Mouse (Mus musculus) heart, postnatal 10 days (tissue): Measurements from ENCODE around the gene Gm17402. TPM values are rescaled to one million over a fixed set of nuclear protein-coding genes. Genes with fewer than 3 reads are reported as not detected.

Experiments
- DNase-seq, 2 experiments: peaks; one replicate each; pipeline ENCODE4 v3.0.0; 2021
- intact Hi-C: fragments of 180-260 bp; cut with DNase I; formaldehyde crosslinking; loops from one replicate; pipeline ENCODE4 v1.15.1; 2025
- total RNA-seq, 2 experiments: library from RNA; stranded (reverse); gene quantifications; 2 replicates each; pipeline ENCODE4 v1.2.3; 2021

The Gm17402 gene
- not detected for total RNA-seq

DNA sequence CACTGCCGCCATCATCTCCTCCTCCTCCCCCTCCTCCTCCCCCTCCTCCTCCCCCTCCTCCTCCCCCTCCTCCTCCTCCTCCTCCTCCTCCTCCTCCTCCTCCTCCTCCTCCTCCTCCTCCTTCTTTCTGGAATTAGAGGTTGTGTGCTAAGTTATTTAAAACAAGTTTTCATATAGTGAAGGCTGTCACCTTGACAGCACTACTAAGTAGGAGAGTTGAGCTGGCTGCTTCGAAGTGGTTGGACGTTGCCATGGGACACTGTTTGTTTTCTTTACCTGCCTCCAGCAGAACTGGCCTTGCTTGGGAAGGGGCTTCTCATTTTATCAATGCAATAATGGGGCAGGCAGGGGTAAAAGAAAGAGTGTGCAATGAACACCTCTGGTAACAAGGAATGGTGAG, at the start of gene Gm17402:
Gene Gm17402, minus strand, starts transcription at position 101 of the 400 bp plus-strand sequence.
- intact Hi-C loops, result no loop called here
- peak in 1 of 2 experiments; percentile 31 for DNase-seq

DNA sequence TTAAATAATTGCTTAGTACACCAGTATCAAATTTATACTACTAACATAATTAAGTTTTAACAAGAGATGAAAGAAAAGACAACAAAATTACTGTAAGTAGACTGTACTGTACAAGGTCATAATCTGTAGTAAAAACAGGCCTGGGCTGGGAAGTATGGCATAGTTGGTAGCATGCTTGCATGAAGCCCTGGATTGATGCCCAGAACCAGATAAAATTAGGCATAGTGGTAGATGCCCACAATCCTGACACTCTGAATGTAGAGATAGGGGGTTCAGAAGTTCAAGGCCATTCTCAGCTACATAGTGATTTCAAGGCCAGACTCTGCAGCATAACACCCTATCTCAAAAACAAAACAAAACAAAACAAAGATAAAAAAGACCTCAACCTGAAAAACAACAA, 3.3 kb upstream of the Gm17402 start:
- intact Hi-C loops, result no loop called here
- peak; percentile 59 to 66 for DNase-seq

DNA sequence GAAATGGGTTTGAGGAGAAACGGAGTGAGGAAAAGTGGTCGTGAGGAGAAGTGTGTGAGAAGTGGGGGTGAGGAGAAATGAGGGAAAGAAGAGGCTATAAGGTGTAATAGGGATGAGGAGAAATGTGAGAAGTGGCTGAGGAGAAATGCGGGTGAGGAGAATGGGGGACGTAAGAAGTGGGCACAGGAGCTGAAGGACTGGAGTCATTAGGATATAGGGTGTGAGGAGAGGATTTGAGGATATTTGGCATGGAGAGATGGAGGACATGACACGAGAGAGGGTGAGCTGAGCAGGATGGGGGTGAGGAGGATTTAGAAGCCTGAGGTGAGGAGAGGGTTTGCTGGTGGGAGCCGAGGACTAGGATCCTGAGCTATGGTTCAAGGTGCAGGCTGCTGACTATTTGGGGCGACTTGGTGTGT, 594 bp downstream of the Gm17402 start:
- no peak for DNase-seq
- intact Hi-C loops, result loop anchor here (5.0 kb wide), 1 partner anchor 208 kb away; the partner anchor contains the start of gene Mfsd1

DNA sequence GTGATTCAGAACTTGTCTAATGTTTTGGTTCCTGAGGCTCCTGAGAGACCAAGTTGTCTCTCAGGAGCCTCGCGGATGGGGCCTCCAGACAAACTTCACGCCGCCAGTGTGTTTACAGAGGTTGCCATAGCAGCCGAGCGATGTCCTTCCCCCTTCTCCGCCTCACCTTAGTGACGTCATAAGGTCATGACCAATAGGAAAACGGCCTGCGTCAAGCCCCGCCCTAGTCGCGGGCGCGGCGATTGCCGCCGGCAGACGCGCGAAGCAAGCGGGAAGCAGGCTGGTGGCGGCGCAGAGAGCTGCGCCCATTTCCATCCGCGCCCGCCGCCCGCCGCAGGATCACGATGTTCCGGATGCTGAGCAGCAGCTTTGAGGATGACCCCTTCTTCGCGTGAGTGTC, 1.1 kb downstream of the Gm17402 start, which contains the start of gene Mlf1:
Gene Mlf1, plus strand, starts transcription at position 226 of the 400 bp plus-strand sequence.
- peak; percentile 95 to 96 for DNase-seq
- intact Hi-C loops, result loop anchor here (5.0 kb wide), 1 partner anchor 208 kb away; the partner anchor contains the start of gene Mfsd1

DNA sequence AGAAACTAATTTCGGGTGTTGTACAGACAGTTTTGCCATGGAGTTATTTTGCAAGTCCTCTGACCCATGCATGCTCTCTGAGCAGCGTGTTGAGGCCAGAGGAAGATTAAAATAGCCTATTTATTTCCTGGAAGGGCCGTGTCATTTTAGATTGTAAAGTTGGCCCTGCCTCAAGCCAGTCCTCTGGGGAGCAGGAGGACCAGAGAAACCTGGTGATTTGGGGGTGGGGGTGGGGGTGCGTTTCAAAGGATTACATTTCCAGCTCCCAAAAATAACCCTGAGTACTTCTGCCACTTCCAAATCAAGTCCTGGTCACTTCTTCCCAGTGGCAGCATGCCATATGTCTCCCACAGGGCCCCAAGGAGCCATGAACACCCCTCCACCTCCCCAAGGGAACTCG, 2.2 kb downstream of the Gm17402 start:
- intact Hi-C loops, result loop anchor here (5.0 kb wide), 1 partner anchor 210 kb away; the partner anchor contains the start of gene Mfsd1
- peak; percentile 68 to 71 for DNase-seq

DNA sequence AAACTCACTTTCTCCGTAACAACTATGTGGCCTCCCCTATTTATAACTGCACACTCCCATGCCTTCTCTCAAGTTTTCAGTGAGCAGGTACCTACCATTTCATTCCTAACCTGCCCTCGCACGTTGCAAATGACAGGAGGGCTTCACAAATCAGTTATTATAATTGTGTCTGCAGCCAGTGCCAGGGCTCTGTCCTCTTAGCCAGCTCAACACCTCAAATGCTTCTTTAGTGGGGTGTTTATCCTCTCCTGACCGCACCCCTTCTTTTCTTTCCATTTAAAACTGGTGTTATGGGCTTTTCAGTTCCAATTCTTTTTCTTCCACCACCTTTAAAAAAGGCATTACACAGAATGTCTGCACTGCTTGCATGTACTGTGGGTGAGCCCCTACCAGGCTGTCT, 2.8 kb downstream of the Gm17402 start:
- DNase-seq, result peak in 1 of 2 experiments; percentile 25
- intact Hi-C loops, result loop anchor here (5.0 kb wide), 1 partner anchor 210 kb away; the partner anchor contains the start of gene Mfsd1

DNA sequence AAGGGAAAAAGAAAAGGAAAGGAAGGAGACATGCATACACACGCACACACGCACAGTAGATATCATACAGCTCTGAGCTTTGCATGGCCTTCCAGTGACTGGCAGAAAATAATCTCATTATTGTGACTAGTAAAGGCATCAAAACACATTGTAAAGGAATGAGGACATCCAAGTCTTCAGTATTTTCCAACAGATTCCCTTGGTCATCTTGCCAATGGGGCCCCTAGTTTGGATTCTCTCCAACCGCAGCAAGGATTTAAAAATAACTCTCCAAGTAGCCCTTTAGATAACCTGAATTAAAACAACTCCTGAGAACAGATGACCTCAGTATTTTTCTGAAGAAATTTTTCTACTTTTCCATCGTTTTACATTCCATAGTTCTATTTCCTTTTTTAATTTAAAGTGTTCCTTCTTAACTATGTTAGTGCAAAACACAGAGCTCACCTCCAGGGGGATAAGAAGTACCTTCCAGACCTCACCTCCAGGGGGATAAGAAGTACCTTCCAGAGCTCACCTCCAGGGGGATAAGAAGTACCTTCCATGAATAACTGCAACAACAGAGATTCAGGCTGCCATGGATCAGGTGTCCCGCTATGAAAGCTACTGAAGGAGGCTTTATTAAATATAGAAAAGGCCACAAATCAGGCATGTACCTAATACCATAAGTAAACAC, 5.4 kb downstream of the Gm17402 start:
- intact Hi-C loops, result loop anchor here (5.0 kb wide), 1 partner anchor 213 kb away; the partner anchor contains the start of gene Mfsd1
- peak; percentile 28 to 56 for DNase-seq

DNA sequence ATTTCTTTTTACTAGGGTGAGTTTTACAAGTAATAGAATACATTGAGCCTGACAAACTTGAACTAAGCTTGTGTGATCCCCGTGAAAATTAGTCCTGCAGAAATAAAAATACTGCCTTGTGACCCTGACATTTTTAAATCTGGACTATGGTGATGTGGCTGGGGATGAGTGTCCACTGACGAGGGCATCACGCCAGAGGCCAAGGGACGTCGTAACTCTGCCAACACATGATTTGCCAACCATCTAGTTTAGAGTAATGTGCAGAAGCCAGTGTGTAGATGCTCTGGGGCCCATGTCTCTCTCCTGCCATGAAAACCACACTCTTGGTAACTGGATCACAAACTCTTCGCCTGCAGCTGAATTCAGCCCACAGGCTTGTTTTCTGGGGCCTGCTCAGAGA, 7.5 kb downstream of the Gm17402 start:
- peak; percentile 48 to 63 for DNase-seq
- intact Hi-C loops, result no loop called here

DNA sequence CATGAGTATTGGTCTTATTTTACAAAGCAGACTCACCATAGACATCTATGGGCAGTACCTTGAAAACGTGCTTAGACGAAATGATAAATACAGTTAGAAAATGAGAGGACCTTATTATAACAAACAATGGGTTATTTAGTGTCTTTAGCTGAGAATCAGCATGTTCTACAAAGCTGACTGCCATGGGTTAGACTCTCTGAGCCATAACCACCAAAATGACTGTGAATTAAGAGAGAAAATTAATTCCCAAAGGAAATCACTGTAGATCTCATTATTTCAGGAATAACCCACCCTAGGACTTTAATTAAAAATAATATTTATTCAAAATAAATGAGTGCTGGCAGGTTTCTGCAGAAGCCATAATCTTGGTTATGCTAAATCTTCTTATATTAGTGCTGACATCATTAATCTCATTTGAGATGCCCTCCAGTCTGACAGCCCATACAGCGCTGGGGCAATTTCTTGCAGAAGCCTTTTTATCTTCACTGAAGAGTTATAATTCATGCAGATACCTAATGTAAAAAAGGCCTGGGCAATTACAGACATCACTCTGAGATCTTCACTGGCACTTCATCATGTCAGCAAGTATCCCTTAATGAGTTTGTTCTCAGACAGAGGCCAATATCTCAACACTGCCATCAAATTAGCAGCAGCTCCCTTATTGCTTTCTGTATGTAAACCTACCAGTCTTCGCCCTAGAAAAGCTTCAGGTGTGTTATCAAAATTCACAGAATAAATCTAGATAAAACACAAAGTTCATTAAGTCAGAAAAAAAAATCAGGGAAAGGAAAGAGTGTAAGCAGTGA, 8.7 kb downstream of the Gm17402 start:
- DNase-seq, result no peak
- intact Hi-C loops, result no loop called here

DNA sequence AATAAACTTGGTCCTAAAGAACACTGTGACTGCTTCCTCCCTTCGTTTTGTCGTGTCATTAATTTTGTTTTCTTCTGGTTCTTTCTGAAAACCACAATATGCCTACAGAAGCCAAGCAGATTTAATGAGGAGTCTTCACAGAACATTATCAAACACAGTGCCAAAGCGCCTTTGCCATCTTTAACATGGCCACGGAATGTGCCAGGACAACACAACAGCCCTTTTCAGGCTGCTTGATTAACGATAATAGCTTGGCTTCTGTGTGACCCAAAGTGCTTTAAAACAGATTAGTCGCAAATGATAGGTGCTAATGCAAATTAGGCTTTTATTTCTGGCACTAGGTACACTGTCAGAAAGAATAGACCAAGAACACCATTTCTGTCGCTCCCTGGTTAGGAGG, 16.6 kb downstream of the Gm17402 start:
- no peak for DNase-seq
- intact Hi-C loops, result no loop called here

DNA sequence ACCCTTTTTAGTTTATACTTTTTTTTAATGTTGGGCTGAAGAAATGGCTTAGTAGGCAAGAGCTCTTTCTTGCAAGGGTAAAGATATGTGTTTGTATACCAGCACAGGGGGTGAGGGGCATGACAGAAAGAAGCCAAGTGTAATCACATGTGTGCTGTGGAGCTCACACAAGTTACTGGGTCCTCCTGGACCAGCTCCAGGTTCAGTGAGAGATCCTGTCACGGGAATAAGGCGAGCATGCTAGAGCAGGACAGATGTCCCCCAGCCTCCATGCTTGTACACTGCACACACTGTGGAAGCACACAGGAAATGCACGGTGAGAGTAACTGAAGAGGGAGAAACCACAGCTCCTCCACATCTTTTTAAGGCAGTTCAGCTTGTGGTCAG, 22.2 kb downstream of the Gm17402 start:
- no peak for DNase-seq
- intact Hi-C loops, result loop anchor here (2.0 to 5.0 kb wide), 3 partner anchors 40 to 216 kb away; no protein-coding TSS in a partner anchor

DNA sequence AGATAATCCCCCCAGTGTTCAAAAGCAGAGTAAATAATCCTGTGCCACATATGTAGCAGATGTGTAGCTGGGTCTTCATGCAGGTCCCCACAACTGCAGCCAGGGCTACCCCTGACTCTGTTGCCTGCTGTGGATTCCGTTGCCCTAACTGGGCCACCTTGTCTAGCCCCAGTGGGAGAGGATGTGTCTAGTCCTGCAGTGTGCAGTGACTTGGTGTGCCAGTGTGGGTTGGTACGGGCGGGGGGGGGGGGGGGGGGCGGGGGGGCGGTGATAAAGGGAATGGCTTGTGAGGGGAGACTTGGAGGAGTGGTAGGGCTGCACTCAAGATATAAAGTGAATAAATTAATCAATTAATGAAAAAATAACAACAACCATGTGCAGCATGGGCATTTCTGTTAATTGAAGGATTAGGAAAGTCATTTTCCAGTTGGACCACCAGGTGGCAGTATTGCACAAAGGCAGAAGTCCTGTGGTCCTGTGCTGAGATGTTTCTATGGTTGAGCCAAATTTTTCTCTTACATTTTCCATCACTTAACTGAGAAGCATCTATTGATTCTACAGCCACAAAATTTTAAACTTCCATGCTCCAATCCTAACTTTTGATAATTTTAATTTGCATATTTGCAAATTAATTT, 22.7 kb downstream of the Gm17402 start:
- intact Hi-C loops, result loop anchor here (2.0 to 5.0 kb wide), 3 partner anchors 40 to 217 kb away; no protein-coding TSS in a partner anchor
- peak; percentile 47 to 72 for DNase-seq

DNA sequence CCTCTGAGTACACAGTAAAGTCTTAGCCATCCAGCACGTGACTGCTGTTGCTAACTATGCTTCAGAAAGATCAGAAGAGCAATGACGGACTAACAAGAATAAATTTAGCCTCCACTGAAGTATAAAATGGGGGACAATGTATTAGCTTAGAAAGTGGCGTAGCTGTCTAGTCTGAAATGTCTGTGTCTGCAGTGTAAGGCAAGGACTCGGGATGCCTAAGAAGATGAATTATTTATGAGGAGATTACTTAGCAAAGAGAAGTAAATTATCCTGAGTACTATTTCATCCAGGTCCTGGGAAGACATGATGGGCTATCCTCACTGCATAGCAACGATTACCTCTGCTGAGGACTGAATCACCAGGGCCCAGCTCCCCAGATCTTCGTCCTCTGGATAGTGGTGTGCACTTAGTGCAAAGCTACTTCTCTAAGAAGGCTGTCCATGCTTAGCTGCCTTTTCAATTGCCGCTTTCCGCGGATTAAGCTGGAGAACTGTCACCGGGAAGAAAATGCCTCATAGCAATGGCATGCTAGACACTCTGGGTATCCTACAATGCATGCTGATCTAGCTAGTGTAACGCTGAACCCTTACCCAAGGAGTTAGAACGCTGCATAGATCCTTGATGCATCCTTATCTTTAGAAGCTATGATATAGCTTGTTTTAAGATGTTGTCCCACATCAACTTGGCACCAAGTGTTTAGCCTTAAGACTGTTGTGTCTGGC, 23.4 kb downstream of the Gm17402 start:
- no peak for DNase-seq
- intact Hi-C loops, result loop anchor here (2.0 to 5.0 kb wide), 3 partner anchors 41 to 217 kb away; no protein-coding TSS in a partner anchor

DNA sequence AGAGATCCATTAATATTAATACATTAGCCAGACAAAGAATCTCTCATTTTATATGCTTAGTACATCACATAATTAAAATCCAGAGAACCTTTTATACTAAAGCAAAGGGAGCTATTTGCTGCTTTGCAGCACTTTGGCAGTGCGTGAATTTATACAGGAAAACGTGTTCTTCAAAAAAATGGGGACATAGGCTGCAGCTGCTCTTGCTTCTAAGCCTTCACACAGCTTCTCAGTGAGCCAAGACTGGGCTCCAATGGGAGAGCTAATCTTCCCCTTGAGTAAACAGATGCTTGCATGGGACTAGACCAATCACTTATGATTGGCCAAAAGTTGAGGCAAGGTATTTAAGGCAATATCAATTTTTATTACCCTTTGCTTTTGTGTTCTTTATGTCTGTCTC, 28.3 kb downstream of the Gm17402 start:
- intact Hi-C loops, result no loop called here

DNA sequence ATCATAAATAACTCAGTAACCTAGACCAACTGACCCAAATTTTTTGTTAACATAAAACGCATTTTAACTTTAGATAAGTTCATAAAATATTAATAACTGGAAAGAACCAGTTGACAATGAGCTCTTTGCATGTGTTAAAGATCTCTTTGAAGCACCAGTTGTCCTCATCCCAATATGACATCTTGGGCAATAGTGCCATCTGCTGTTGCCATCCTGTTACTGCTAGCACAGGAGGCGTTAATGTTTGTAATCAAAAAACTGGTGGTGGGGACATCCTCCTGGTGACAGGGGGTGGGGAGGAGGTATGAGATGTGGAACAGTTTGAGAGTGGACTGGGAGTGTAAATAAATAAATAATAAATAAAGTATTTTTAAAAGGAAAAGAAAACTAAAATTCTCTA, 30.4 kb downstream of the Gm17402 start:
- DNase-seq, result peak; percentile 62 to 80
- intact Hi-C loops, result loop anchor here (1.0 to 5.0 kb wide), 3 partner anchors 367 to 1012 kb away; no protein-coding TSS in a partner anchor

More for the DNA sequence above, 28.3 kb downstream of the Gm17402 start:
- no peak for DNase-seq

DNA sequence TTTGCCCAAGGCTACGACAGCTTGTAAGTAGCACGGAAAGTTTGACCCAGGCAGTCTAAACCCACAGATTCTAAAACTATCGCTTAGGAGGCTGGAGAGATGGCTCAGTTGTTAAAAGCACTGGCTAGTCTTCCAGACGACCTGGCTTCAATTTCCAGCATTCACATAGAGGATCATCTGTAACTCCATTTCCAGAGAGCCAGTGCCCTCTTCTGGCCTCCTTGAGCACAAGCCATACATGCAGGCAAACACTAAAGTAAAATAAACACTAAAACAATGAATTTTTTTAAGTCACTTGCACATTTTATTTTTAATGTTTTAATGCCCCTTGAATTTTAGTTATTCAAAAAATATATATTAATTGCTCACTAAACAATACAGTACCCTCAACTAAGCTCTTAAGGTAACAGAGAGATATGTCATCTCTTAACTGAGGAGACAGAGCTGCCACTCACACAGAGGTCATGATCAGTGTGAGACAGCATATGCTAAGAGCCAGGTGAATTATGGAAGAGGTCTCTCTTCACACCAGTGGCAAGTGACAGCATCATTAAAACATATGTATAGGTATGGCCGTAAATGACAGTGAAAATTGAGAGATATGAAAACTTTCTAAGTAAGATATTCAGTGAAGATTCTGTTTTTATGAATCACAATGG, 31.8 kb downstream of the Gm17402 start:
- intact Hi-C loops, result loop anchor here (5.0 kb wide), 1 partner anchor 366 kb away; no protein-coding TSS in a partner anchor
- no peak for DNase-seq

DNA sequence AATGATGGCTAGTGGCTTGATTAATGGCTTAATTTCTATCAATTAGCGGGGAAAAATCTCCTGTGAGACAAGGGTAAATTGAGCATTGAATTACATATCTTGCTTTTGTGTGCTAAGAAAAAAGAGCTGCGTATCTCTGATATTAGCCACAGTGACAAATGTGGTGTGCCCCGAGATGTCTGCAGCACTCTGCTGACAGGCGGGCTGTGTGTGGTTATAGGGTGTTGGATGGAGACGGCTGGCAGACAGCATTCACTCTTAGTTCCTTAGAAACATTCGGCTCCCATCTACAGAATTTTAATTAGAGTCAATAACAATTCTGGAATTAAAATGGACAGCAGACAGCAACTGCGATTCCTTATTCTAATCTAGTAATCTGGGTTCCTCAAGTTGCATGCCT, 34.0 kb downstream of the Gm17402 start:
- no peak for DNase-seq
- intact Hi-C loops, result loop anchor here (5.0 kb wide), 1 partner anchor 364 kb away; no protein-coding TSS in a partner anchor

DNA sequence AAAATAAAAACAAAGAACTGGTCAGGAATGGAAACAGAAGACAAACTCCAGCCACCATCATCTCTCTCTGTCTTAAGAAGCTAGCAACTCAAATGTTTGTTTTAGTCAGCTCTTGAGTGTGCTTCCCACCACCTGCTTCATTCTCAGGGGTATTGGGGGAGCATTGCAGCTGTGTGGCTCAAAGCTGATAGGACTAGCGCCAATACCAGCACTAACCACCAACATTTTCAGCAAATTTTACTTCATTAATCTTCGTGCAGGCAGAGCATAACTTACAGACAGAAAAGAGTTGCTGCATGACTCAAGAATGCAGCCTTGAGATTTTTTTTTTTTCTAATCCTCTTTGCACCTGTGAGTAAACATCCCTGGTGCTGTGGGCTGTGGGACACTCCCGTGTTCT, 35.4 kb downstream of the Gm17402 start:
- DNase-seq, result no peak
- intact Hi-C loops, result loop anchor here (5.0 kb wide), 1 partner anchor 372 kb away; no protein-coding TSS in a partner anchor

DNA sequence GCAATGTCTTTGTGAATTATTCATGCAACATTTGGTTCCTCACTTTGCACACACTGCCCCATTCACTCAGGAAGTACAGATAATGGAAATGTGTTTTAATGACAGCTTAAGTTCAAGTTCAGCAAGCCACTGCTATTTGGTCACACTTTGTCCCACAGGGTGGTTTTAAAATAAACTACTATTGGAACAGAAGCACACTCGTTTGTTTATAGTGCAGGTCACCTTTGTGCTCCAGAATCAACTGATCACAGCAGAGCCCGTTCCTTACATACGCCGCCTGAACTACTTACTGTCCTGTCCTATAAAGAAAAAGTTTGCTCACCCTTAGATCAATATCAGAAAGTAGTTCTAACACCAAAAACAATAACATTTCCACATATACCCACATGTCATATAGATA, 52.5 kb downstream of the Gm17402 start:
- intact Hi-C loops, result no loop called here
- DNase-seq, result no peak
